Mouse (Mus musculus): ENCODE measurements around the gene Ube2o. TPM values are rescaled to one million over a fixed set of nuclear protein-coding genes. Genes with fewer than 3 reads are reported as not detected.

Ube2o gene
- polyA plus RNA-seq, 1 experiment from 2014 or later: 23.5 TPM

DNA sequence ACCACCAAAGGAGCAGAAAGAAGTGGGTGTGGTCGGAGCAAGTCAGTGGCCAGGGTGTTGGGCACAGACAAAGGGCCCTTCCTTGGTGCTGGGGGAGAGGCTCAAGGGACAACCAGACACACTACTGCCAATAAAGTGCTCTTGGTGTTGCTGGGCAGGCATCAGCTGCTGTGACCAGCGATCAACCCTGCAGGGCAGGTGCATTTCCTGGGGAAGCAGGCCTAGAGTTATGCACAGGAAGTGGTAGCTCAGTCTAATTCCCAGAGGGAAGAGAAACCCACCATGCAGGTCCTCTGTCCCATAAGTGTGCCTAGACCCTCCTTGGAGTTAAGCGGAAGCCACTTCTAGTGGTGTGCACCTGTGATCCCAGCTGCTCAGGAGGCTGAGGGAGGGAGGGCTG lies 26.5 kb upstream of the Ube2o start:
- Histone ChIP-seq H3K4me2 (ENCODE audit: low read depth, low read length, severe bottlenecking) (no peak overlapping the region), H3K9ac (ENCODE audit: low read length) (no peak overlapping the region), H3K4me1 (replicated peaks; ENCODE audit: control insufficient read depth, insufficient read depth, low read length) (no peaks in the 10 kb centered on the region), H3K4me3 (ENCODE audit: low read depth, low read length) (no peak overlapping the region), H3K27me3 (ENCODE audit: control insufficient read depth, insufficient read depth, low read length) (no peaks in the 10 kb centered on the region), H3K9me3 (ENCODE audit: control insufficient read depth, low read length) (no peaks in the 10 kb centered on the region), H3K27ac (ENCODE audit: low read depth, low read length) (no peak overlapping the region), H3K36me3 (ENCODE audit: control insufficient read depth, insufficient read depth, low read length) (no peaks in the 10 kb centered on the region)
- ATAC-seq (replicated peaks; ENCODE audit: low FRiP score): no peak
- 87% methylated on average over 3 of the region's 3 CpGs for WGBS
- no peak for DNase-seq (ENCODE audit: low spot score)

GRCm38 (mm10) chr11:116604097-116604496 lies 22.9 kb upstream of the Ube2o start:
- Histone ChIP-seq H3K36me3 (ENCODE audit: control insufficient read depth, insufficient read depth, low read length) (no peaks in the 10 kb centered on the region), H3K4me2 (ENCODE audit: low read depth, low read length, severe bottlenecking) (no peak overlapping the region), H3K9ac (ENCODE audit: low read length) (no peak overlapping the region), H3K27me3 (ENCODE audit: control insufficient read depth, insufficient read depth, low read length) (no peaks in the 10 kb centered on the region), H3K4me1 (replicated peaks; ENCODE audit: control insufficient read depth, insufficient read depth, low read length) (no peaks in the 10 kb centered on the region), H3K27ac (ENCODE audit: low read depth, low read length) (no peak overlapping the region), H3K4me3 (ENCODE audit: low read depth, low read length) (no peak overlapping the region), H3K9me3 (ENCODE audit: control insufficient read depth, low read length) (no peaks in the 10 kb centered on the region)
- ATAC-seq (replicated peaks; ENCODE audit: low FRiP score) (no peak), DNase-seq (ENCODE audit: low spot score) (no peak)
- 95% methylated on average over 12 of the region's 12 CpGs for WGBS

DNA sequence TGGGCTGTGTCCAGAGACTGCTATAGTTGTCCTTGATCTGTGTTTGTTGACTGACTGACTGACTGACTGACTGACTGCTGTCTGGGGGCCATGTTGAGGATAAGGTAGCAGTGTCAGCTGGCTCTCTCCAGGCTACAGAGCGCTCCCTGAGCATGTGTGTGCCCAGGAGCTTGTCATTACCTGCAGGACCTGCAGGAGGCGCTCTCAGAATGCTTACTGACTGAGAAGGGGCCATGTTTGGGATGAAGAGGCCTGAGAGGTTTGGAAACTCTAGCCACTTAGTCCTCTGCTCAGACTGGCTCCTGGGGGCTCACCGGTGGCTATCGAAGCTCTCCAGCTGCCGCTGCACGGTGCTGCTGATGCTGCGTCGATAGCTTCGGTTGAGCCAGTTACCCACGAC lies 22.1 kb upstream of the Ube2o start:
- ATAC-seq (replicated peaks; ENCODE audit: low FRiP score) (no peak), DNase-seq (ENCODE audit: low spot score) (peak; percentile 67)
- Histone ChIP-seq H3K4me1 (replicated peaks; ENCODE audit: control insufficient read depth, insufficient read depth, low read length) (no peaks in the 10 kb centered on the region), H3K4me2 (ENCODE audit: low read depth, low read length, severe bottlenecking) (no peak overlapping the region), H3K4me3 (ENCODE audit: low read depth, low read length) (no peak overlapping the region), H3K27ac (ENCODE audit: low read depth, low read length) (no peak overlapping the region), H3K9ac (ENCODE audit: low read length) (no peak overlapping the region), H3K27me3 (ENCODE audit: control insufficient read depth, insufficient read depth, low read length) (no peaks in the 10 kb centered on the region), H3K9me3 (ENCODE audit: control insufficient read depth, low read length) (no peaks in the 10 kb centered on the region), H3K36me3 (ENCODE audit: control insufficient read depth, insufficient read depth, low read length) (no peaks in the 10 kb centered on the region)
- 92% methylated on average over 10 of the region's 10 CpGs for WGBS

DNA sequence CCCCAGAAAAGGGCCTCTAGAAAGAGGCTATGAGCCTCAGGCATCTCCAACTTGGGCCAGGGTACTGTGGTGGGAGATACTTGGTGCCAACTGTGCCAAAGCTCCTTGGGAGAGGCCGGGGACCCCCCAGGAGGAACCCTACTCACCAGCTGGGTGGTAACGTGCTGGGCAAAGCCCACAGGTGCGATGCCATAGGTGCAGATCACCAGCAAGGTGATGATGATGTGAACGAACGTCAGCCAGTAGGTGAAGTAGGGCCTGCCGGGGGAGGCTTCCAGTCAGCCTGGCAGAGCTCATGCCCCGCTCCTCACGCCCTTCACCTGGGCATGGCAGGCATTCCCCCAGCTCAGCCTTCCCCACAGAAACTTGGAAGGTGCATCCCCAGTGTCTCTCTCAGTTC lies 20.8 kb upstream of the Ube2o start:
- Histone ChIP-seq H3K9me3 (ENCODE audit: control insufficient read depth, low read length) (no peaks in the 10 kb centered on the region), H3K27ac (ENCODE audit: low read depth, low read length) (no peak overlapping the region), H3K4me3 (ENCODE audit: low read depth, low read length) (no peak overlapping the region), H3K9ac (ENCODE audit: low read length) (no peak overlapping the region), H3K4me1 (replicated peaks; ENCODE audit: control insufficient read depth, insufficient read depth, low read length) (no peaks in the 10 kb centered on the region), H3K27me3 (ENCODE audit: control insufficient read depth, insufficient read depth, low read length) (no peaks in the 10 kb centered on the region), H3K36me3 (ENCODE audit: control insufficient read depth, insufficient read depth, low read length) (no peaks in the 10 kb centered on the region), H3K4me2 (ENCODE audit: low read depth, low read length, severe bottlenecking) (no peak overlapping the region)
- WGBS: 87% methylated on average over 8 of the region's 8 CpGs
- no peak for ATAC-seq (replicated peaks; ENCODE audit: low FRiP score)
- DNase-seq (ENCODE audit: low spot score): no peak

GRCm38 (mm10) chr11:116601166-116601565 lies 19.9 kb upstream of the Ube2o start:
- H3K4me1 ChIP-seq (replicated peaks; ENCODE audit: control insufficient read depth, insufficient read depth, low read length): no peaks in the 10 kb centered on the region
- H3K27me3 ChIP-seq (ENCODE audit: control insufficient read depth, insufficient read depth, low read length): no peaks in the 10 kb centered on the region
- no peak overlapping the region for H3K9ac ChIP-seq (ENCODE audit: low read length)
- 94% methylated on average over 8 of the region's 8 CpGs for WGBS
- H3K4me3 ChIP-seq (ENCODE audit: low read depth, low read length): no peak overlapping the region
- no peak overlapping the region for H3K27ac ChIP-seq (ENCODE audit: low read depth, low read length)
- H3K36me3 ChIP-seq (ENCODE audit: control insufficient read depth, insufficient read depth, low read length): no peaks in the 10 kb centered on the region
- DNase-seq (ENCODE audit: low spot score): no peak
- no peak for ATAC-seq (replicated peaks; ENCODE audit: low FRiP score)
- no peak overlapping the region for H3K4me2 ChIP-seq (ENCODE audit: low read depth, low read length, severe bottlenecking)
- no peaks in the 10 kb centered on the region for H3K9me3 ChIP-seq (ENCODE audit: control insufficient read depth, low read length)

DNA sequence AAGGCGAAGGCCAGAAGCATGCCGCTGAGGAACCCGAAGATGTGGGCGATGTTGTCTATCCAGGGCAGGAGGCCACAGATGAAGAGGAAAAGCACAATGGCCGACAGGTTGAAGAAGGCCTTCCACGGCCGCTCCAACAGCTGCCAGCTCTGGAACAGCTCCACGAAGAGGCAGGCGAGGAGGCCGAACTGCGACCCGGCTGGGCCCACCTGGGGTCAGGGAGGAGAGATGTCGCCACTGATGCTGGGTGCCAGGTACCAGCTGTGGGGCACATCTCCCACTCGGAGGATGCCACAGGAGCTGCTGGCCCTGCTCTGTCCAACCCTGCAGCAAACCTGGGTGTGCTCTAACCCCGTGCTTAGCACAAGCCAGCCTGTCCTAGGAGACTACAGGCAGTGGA lies 18.0 kb upstream of the Ube2o start:
- Histone ChIP-seq H3K4me2 (ENCODE audit: low read depth, low read length, severe bottlenecking) (no peak overlapping the region), H3K4me1 (replicated peaks; ENCODE audit: control insufficient read depth, insufficient read depth, low read length) (no peaks in the 10 kb centered on the region), H3K4me3 (ENCODE audit: low read depth, low read length) (no peak overlapping the region), H3K27me3 (ENCODE audit: control insufficient read depth, insufficient read depth, low read length) (no peaks in the 10 kb centered on the region), H3K9ac (ENCODE audit: low read length) (no peak overlapping the region), H3K36me3 (ENCODE audit: control insufficient read depth, insufficient read depth, low read length) (no peaks in the 10 kb centered on the region), H3K9me3 (ENCODE audit: control insufficient read depth, low read length) (no peaks in the 10 kb centered on the region), H3K27ac (ENCODE audit: low read depth, low read length) (no peak overlapping the region)
- no peak for ATAC-seq (replicated peaks; ENCODE audit: low FRiP score)
- no peak for DNase-seq (ENCODE audit: low spot score)
- WGBS: 93% methylated on average over 15 of the region's 15 CpGs

DNA sequence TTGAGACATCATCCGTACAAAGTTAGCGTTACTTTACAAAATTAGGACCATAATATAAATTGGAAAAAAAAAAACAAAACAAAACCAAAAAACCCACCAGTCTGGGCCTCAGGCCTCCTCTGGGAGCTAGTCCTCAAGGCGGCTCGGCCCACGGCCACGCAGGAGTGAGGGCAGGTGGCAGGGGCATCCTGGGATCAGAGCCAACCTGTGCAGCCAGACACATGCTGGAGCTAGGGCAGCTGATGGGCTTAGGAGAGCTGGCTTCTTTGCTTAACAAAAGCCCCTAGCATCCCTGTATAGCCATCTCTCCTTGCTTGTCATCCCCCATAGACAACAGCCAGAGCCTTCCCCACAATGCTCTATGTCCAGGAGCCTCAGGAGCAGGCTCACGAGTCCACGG lies 16.9 kb upstream of the Ube2o start:
- no peak overlapping the region for H3K4me3 ChIP-seq (ENCODE audit: low read depth, low read length)
- ATAC-seq (replicated peaks; ENCODE audit: low FRiP score) (no peak), DNase-seq (ENCODE audit: low spot score) (no peak)
- no peak overlapping the region for H3K9ac ChIP-seq (ENCODE audit: low read length)
- no peaks in the 10 kb centered on the region for H3K36me3 ChIP-seq (ENCODE audit: control insufficient read depth, insufficient read depth, low read length)
- WGBS: 92% methylated on average over 8 of the region's 8 CpGs
- no peaks in the 10 kb centered on the region for H3K27me3 ChIP-seq (ENCODE audit: control insufficient read depth, insufficient read depth, low read length)
- H3K27ac ChIP-seq (ENCODE audit: low read depth, low read length): no peak overlapping the region
- no peaks in the 10 kb centered on the region for H3K4me1 ChIP-seq (replicated peaks; ENCODE audit: control insufficient read depth, insufficient read depth, low read length)
- no peak overlapping the region for H3K4me2 ChIP-seq (ENCODE audit: low read depth, low read length, severe bottlenecking)
- H3K9me3 ChIP-seq (ENCODE audit: control insufficient read depth, low read length): no peaks in the 10 kb centered on the region

DNA sequence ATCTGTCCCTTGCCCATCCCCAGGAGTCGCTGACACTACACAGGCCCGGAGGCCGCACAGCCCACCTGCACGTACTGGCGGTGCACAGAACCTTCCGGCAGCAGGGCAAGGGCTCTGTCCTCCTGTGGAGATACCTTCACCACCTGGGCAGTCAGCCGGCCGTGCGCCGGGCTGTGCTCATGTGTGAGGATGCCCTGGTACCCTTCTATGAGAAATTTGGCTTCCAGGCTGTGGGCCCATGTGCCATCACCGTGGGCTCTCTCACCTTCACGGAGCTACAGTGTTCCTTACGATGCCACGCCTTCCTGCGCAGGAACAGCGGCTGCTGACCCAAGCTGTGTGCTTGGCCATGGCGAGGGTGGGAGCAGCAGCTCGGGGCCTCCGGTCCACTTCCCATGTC lies 15.5 kb upstream of the Ube2o start:
- Histone ChIP-seq H3K27me3 (ENCODE audit: control insufficient read depth, insufficient read depth, low read length) (no peaks in the 10 kb centered on the region), H3K27ac (ENCODE audit: low read depth, low read length) (no peak overlapping the region), H3K4me3 (ENCODE audit: low read depth, low read length) (no peak overlapping the region), H3K36me3 (ENCODE audit: control insufficient read depth, insufficient read depth, low read length) (no peaks in the 10 kb centered on the region), H3K9me3 (ENCODE audit: control insufficient read depth, low read length) (no peaks in the 10 kb centered on the region), H3K9ac (ENCODE audit: low read length) (no peak overlapping the region), H3K4me2 (ENCODE audit: low read depth, low read length, severe bottlenecking) (no peak overlapping the region), H3K4me1 (replicated peaks; ENCODE audit: control insufficient read depth, insufficient read depth, low read length) (no peaks in the 10 kb centered on the region)
- ATAC-seq (replicated peaks; ENCODE audit: low FRiP score) (no peak), DNase-seq (ENCODE audit: low spot score) (no peak)
- 89% methylated on average over 19 of the region's 19 CpGs for WGBS

GRCm38 (mm10) chr11:116593345-116593744 lies 12.1 kb upstream of the Ube2o start:
- no peak overlapping the region for H3K4me3 ChIP-seq (ENCODE audit: low read depth, low read length)
- H3K9ac ChIP-seq (ENCODE audit: low read length): no peak overlapping the region
- no peak overlapping the region for H3K4me2 ChIP-seq (ENCODE audit: low read depth, low read length, severe bottlenecking)
- peaks cover 2% of the 10 kb centered on the region; the same call in 1 of the 2 replicates for H3K4me1 ChIP-seq (replicated peaks; ENCODE audit: control insufficient read depth, insufficient read depth, low read length)
- no peaks in the 10 kb centered on the region for H3K9me3 ChIP-seq (ENCODE audit: control insufficient read depth, low read length)
- 57% methylated on average over 4 of the region's 4 CpGs for WGBS
- H3K36me3 ChIP-seq (ENCODE audit: control insufficient read depth, insufficient read depth, low read length): no peaks in the 10 kb centered on the region
- no peak for ATAC-seq (replicated peaks; ENCODE audit: low FRiP score)
- no peak for DNase-seq (ENCODE audit: low spot score)
- no peaks in the 10 kb centered on the region for H3K27me3 ChIP-seq (ENCODE audit: control insufficient read depth, insufficient read depth, low read length)
- H3K27ac ChIP-seq (ENCODE audit: low read depth, low read length): no peak overlapping the region

Measured in forebrain, embryonic 11.5 days (tissue).